Comparison of ENCODE assay signal across 9 mouse cellular contexts in the genomic region with DNA sequence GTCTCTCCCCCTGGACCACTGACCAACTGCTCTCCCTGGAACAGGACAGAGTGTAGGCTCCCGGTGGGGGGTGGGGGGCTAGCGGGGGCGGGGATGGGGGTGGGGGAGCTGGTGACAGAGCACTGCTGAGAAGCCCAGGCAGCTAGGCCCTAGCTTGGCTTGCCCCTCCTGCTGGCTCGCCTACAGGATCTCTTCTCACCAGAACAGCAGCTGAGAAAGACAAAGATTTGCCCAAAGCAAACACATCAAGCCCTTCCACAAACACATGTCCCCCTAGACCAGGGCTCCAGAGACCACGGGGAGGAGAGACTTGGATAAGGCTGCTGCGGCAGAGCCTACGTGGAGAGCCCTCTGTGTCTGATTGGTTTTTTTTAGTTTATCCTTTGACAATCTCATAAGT.
DNase-seq lines count a peak whose midpoint lies in the region; ATAC-seq and TF ChIP-seq lines count a peak whose summit lies in the region.
"Had no signal": no experiment of that assay in that cellular context is flagged by ENCODE, and none has a peak within 500 bp of the region (broad histone marks: within the 10 kb centered on the region; RNA-seq: fewer than 3 reads in every experiment).

No protein-coding gene starts in this region.

- no peaks in the 10 kb centered on the region for H3K27me3 ChIP-seq in heart, adult 2 months (ENCODE audit: control insufficient read depth, insufficient read depth, low read length)
- no peaks in the 10 kb centered on the region for H3K27me3 ChIP-seq in limb, embryonic 11.5 days (ENCODE audit: control insufficient read depth, insufficient read depth, low read length)

- ATAC-seq in limb, embryonic 11.5 days (ENCODE audit: insufficient number of reproducible peaks, low FRiP score, low TSS enrichment, low read depth) = no peak
- ATAC-seq in erythroblast, adult 5-6 weeks (replicated peaks; ENCODE audit: low FRiP score, poor library complexity, severe bottlenecking) = no peak

- peaks cover 11% of the 10 kb centered on the region for H3K4me1 ChIP-seq in heart, adult 2 months (ENCODE audit: control insufficient read depth, insufficient read depth, low read length)
- H3K4me1 ChIP-seq in limb, embryonic 11.5 days (ENCODE audit: control insufficient read depth, insufficient read depth, low read length) = peaks cover 21% of the 10 kb centered on the region

- H3K79me2 ChIP-seq in heart, adult 2 months (replicated peaks; ENCODE audit: control insufficient read depth, insufficient read depth, low read length) = no peaks in the 10 kb centered on the region

- H3K36me3 ChIP-seq in heart, adult 2 months (ENCODE audit: control insufficient read depth, insufficient read depth, low read length) = no peaks in the 10 kb centered on the region
- no peaks in the 10 kb centered on the region for H3K36me3 ChIP-seq in limb, embryonic 11.5 days (ENCODE audit: control insufficient read depth, insufficient read depth, low read length)

- no peak for TF ChIP-seq EP300 in heart, adult 2 months (IDR thresholded peaks at IDR 0.05; ENCODE audit: insufficient read depth, low read depth, low read length)

- intact Hi-C loops in heart, adult 2 months (cut with DNase I) = no loop called here

- H3K9ac ChIP-seq in heart, adult 2 months (ENCODE audit: low read depth, low read length) = no peak overlapping the region
- H3K9ac ChIP-seq in limb, embryonic 11.5 days (ENCODE audit: low read length) = no peak overlapping the region

- peak overlapping the region; percentile 41 for H3K27ac ChIP-seq in heart, adult 2 months
- peak overlapping the region; percentile 42; the same call in 1 of the 2 replicates for H3K27ac ChIP-seq in limb, embryonic 11.5 days (replicated peaks; ENCODE audit: low read depth, low read length)

- H3K9me3 ChIP-seq in limb, embryonic 11.5 days (ENCODE audit: control insufficient read depth, low read length) = no peaks in the 10 kb centered on the region

- DNase-seq in heart, adult 2 months = peak in 1 of 2 experiments; percentile 20
- DNase-seq in heart, adult 9 months (ENCODE audit: low spot score in 2 of 2) = no peak
- peak; percentile 42 for DNase-seq in testis, postnatal 10 days (ENCODE audit: low spot score)
- no peak for DNase-seq in testis, postnatal 14 days (ENCODE audit: low spot score)
- no peak for DNase-seq in limb, embryonic 11.5 days (ENCODE audit: low spot score)
- no peak for DNase-seq in layer of hippocampus, adult 18-20 months (ENCODE audit: low spot score in 2 of 2)
- no peak for DNase-seq in thymus, postnatal 25 days
- DNase-seq: spleen, adult 18-20 months had no signal

- no peak for TF ChIP-seq POLR2A in heart, adult 2 months (IDR thresholded peaks at IDR 0.05; ENCODE audit: insufficient read depth, low read depth, low read length)

- H3K4me3 ChIP-seq in heart, adult 2 months = no peak overlapping the region
- no peak overlapping the region for H3K4me3 ChIP-seq in limb, embryonic 11.5 days (ENCODE audit: low read depth, low read length)

- no peak for TF ChIP-seq CTCF in heart, adult 2 months (IDR thresholded peaks at IDR 0.05)

- WGBS in heart, adult 2 months = 45% methylated on average over 7 of the region's 7 CpGs
- 37% methylated on average over 7 of the region's 7 CpGs for WGBS in limb, embryonic 11.5 days

- no peak overlapping the region for H3K4me2 ChIP-seq in limb, embryonic 11.5 days (ENCODE audit: low read depth, severe bottlenecking)
